Mouse (Mus musculus): ENCODE measurements at regions not wholly inside any gene's neighbourhood (a gene's known extent, or its start where the extent isn't known, plus 50 kb on each side); places are given as distances from the start of the nearest gene placed in this dataset.

- TF ChIP-seq POLR2A (IDR thresholded peaks at IDR 0.05; ENCODE audit: low read depth, low read length) (no peak), CTCF (IDR thresholded peaks at IDR 0.05; ENCODE audit: extremely low read depth, insufficient read depth, insufficient read length, insufficient replicate concordance) (no peak)
- 78% methylated on average over 3 of the region's 3 CpGs for WGBS
- no peak overlapping the region for H3K4me3 ChIP-seq (ENCODE audit: extremely low read depth, insufficient read depth, insufficient read length)
- no peaks in the 10 kb centered on the region for H3K36me3 ChIP-seq (ENCODE audit: control insufficient read depth, insufficient read depth, low read length)
- DNase-seq (ENCODE audit: low read depth in 1 of 2, low spot score in 2 of 2): no peak
- H3K27ac ChIP-seq (ENCODE audit: insufficient read depth, low read length): no peak overlapping the region
- H3K27me3 ChIP-seq (ENCODE audit: control insufficient read depth, insufficient read depth, low read length): no peaks in the 10 kb centered on the region
- no peaks in the 10 kb centered on the region for H3K4me1 ChIP-seq (ENCODE audit: control insufficient read depth, insufficient read depth, insufficient read length)
Observed at GRCm38 (mm10) chr8:8274211-8274641, 386.8 kb downstream of the Efnb2 start.

- 90% methylated on average over 7 of the region's 7 CpGs for WGBS
- Histone ChIP-seq H3K36me3 (ENCODE audit: control insufficient read depth, insufficient read depth, low read length) (no peaks in the 10 kb centered on the region), H3K27ac (ENCODE audit: insufficient read depth, low read length) (no peak overlapping the region), H3K4me3 (ENCODE audit: extremely low read depth, insufficient read depth, insufficient read length) (no peak overlapping the region), H3K27me3 (ENCODE audit: control insufficient read depth, insufficient read depth, low read length) (no peaks in the 10 kb centered on the region), H3K4me1 (ENCODE audit: control insufficient read depth, insufficient read depth, insufficient read length) (no peaks in the 10 kb centered on the region)
- DNase-seq (ENCODE audit: low read depth in 1 of 2, low spot score in 2 of 2): no peak
- no peak for TF ChIP-seq POLR2A (IDR thresholded peaks at IDR 0.05; ENCODE audit: low read depth, low read length)
- no peak for TF ChIP-seq CTCF (IDR thresholded peaks at IDR 0.05; ENCODE audit: extremely low read depth, insufficient read depth, insufficient read length, insufficient replicate concordance)
Observed at GRCm38 (mm10) chr8:8258855-8259254, 402.2 kb downstream of the Efnb2 start.

- H3K4me1 ChIP-seq (ENCODE audit: control insufficient read depth, insufficient read depth, insufficient read length): no peaks in the 10 kb centered on the region
- 40% methylated on average over 9 of the region's 9 CpGs for WGBS
- H3K27ac ChIP-seq (ENCODE audit: insufficient read depth, low read length): no peak overlapping the region
- H3K4me3 ChIP-seq (ENCODE audit: extremely low read depth, insufficient read depth, insufficient read length): no peak overlapping the region
- no peak for TF ChIP-seq POLR2A (IDR thresholded peaks at IDR 0.05; ENCODE audit: low read depth, low read length)
- no peak for TF ChIP-seq CTCF (IDR thresholded peaks at IDR 0.05; ENCODE audit: extremely low read depth, insufficient read depth, insufficient read length, insufficient replicate concordance)
- H3K27me3 ChIP-seq (ENCODE audit: control insufficient read depth, insufficient read depth, low read length): no peaks in the 10 kb centered on the region
- no peak for DNase-seq (ENCODE audit: low read depth in 1 of 2, low spot score in 2 of 2)
- no peaks in the 10 kb centered on the region for H3K36me3 ChIP-seq (ENCODE audit: control insufficient read depth, insufficient read depth, low read length)
Observed at GRCm38 (mm10) chr8:8258231-8258638, 402.8 kb downstream of the Efnb2 start.

GRCm38 (mm10) chr8:8256327-8256726, 404.7 kb downstream of the Efnb2 start:
- no peak for TF ChIP-seq CTCF (IDR thresholded peaks at IDR 0.05; ENCODE audit: extremely low read depth, insufficient read depth, insufficient read length, insufficient replicate concordance)
- no peak for TF ChIP-seq POLR2A (IDR thresholded peaks at IDR 0.05; ENCODE audit: low read depth, low read length)

GRCm38 (mm10) chr8:8254446-8254845, 406.6 kb downstream of the Efnb2 start:
- DNase-seq (ENCODE audit: low read depth in 1 of 2, low spot score in 2 of 2): no peak
- Histone ChIP-seq H3K27ac (ENCODE audit: insufficient read depth, low read length) (no peak overlapping the region), H3K4me3 (ENCODE audit: extremely low read depth, insufficient read depth, insufficient read length) (no peak overlapping the region), H3K27me3 (ENCODE audit: control insufficient read depth, insufficient read depth, low read length) (no peaks in the 10 kb centered on the region), H3K36me3 (ENCODE audit: control insufficient read depth, insufficient read depth, low read length) (no peaks in the 10 kb centered on the region), H3K4me1 (ENCODE audit: control insufficient read depth, insufficient read depth, insufficient read length) (no peaks in the 10 kb centered on the region)
- TF ChIP-seq CTCF (IDR thresholded peaks at IDR 0.05; ENCODE audit: extremely low read depth, insufficient read depth, insufficient read length, insufficient replicate concordance) (no peak), POLR2A (IDR thresholded peaks at IDR 0.05; ENCODE audit: low read depth, low read length) (no peak)
- WGBS: 96% methylated on average over 3 of the region's 3 CpGs

More at GRCm38 (mm10) chr8:8256327-8256726, 404.7 kb downstream of the Efnb2 start:
- H3K27ac ChIP-seq (ENCODE audit: insufficient read depth, low read length): no peak overlapping the region
- H3K36me3 ChIP-seq (ENCODE audit: control insufficient read depth, insufficient read depth, low read length): no peaks in the 10 kb centered on the region
- no peaks in the 10 kb centered on the region for H3K4me1 ChIP-seq (ENCODE audit: control insufficient read depth, insufficient read depth, insufficient read length)
- no peaks in the 10 kb centered on the region for H3K27me3 ChIP-seq (ENCODE audit: control insufficient read depth, insufficient read depth, low read length)
- DNase-seq (ENCODE audit: low read depth in 1 of 2, low spot score in 2 of 2): no peak
- WGBS: 96% methylated on average over 1 of the region's 1 CpGs
- H3K4me3 ChIP-seq (ENCODE audit: extremely low read depth, insufficient read depth, insufficient read length): no peak overlapping the region

- TF ChIP-seq CTCF (IDR thresholded peaks at IDR 0.05; ENCODE audit: extremely low read depth, insufficient read depth, insufficient read length, insufficient replicate concordance): no peak
- TF ChIP-seq POLR2A (IDR thresholded peaks at IDR 0.05; ENCODE audit: low read depth, low read length): no peak
- H3K27me3 ChIP-seq (ENCODE audit: control insufficient read depth, insufficient read depth, low read length): no peaks in the 10 kb centered on the region
- H3K27ac ChIP-seq (ENCODE audit: insufficient read depth, low read length): no peak overlapping the region
- no peaks in the 10 kb centered on the region for H3K36me3 ChIP-seq (ENCODE audit: control insufficient read depth, insufficient read depth, low read length)
- 87% methylated on average over 1 of the region's 1 CpGs for WGBS
- DNase-seq (ENCODE audit: low read depth in 1 of 2, low spot score in 2 of 2): no peak
- H3K4me1 ChIP-seq (ENCODE audit: control insufficient read depth, insufficient read depth, insufficient read length): no peaks in the 10 kb centered on the region
- no peak overlapping the region for H3K4me3 ChIP-seq (ENCODE audit: extremely low read depth, insufficient read depth, insufficient read length)
Observed at GRCm38 (mm10) chr8:8244599-8244998, 416.4 kb downstream of the Efnb2 start.

GRCm38 (mm10) chr8:8241755-8242501, 419.1 kb downstream of the Efnb2 start:
- Histone ChIP-seq H3K27ac (ENCODE audit: insufficient read depth, low read length) (no peak overlapping the region), H3K4me3 (ENCODE audit: extremely low read depth, insufficient read depth, insufficient read length) (no peak overlapping the region), H3K4me1 (ENCODE audit: control insufficient read depth, insufficient read depth, insufficient read length) (no peaks in the 10 kb centered on the region), H3K36me3 (ENCODE audit: control insufficient read depth, insufficient read depth, low read length) (no peaks in the 10 kb centered on the region), H3K27me3 (ENCODE audit: control insufficient read depth, insufficient read depth, low read length) (no peaks in the 10 kb centered on the region)
- DNase-seq (ENCODE audit: low read depth in 1 of 2, low spot score in 2 of 2): no peak
- no peak for TF ChIP-seq POLR2A (IDR thresholded peaks at IDR 0.05; ENCODE audit: low read depth, low read length)
- TF ChIP-seq CTCF (IDR thresholded peaks at IDR 0.05; ENCODE audit: extremely low read depth, insufficient read depth, insufficient read length, insufficient replicate concordance): no peak
- WGBS: 65% methylated on average over 3 of the region's 3 CpGs
